In the genomic region with DNA sequence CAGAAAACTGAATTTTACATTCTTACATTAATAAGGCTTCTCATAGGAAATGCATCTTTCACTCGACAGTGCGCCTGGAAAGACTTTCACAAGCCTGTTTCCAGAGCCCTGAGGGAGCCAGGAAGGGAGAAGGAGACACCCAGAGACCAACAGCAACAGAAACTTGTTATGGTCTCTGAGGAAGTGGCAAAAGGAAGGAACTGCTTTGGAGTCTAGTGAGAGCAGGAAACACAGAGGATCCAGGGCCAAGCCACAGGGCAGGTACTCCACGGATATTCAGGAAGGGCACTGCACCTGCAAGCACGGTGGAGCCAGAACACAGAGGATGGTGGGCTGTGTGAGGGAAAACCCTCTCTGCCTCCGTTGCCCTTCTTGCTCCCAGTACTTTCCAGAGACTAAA, we compare ENCODE assay signal across 9 mouse cellular contexts.
DNase-seq lines count a peak whose midpoint lies in the region; ATAC-seq and TF ChIP-seq lines count a peak whose summit lies in the region.
"Had no signal": no experiment of that assay in that cellular context is flagged by ENCODE, and none has a peak within 500 bp of the region (broad histone marks: within the 10 kb centered on the region; RNA-seq: fewer than 3 reads in every experiment).

No protein-coding gene starts in this region.

- H3K9me3 ChIP-seq in heart, embryonic 11.5 days (replicated peaks; ENCODE audit: control insufficient read depth, low read length), result no peaks in the 10 kb centered on the region
- H3K9me3 ChIP-seq in lung, embryonic 14.5 days (ENCODE audit: low read depth, low read length), result no peaks in the 10 kb centered on the region
- H3K9me3 ChIP-seq in liver, postnatal 0 days (ENCODE audit: low read length), result no peaks in the 10 kb centered on the region
- H3K9me3 ChIP-seq: liver, embryonic 12.5 days had no signal

- H3K4me3 ChIP-seq in heart, embryonic 11.5 days (ENCODE audit: low read depth, low read length), result no peak overlapping the region
- no peak overlapping the region for H3K4me3 ChIP-seq in lung, embryonic 14.5 days (ENCODE audit: low read depth, low read length)
- H3K4me3 ChIP-seq in liver, postnatal 0 days (ENCODE audit: low read depth, low read length), result no peak overlapping the region
- H3K4me3 ChIP-seq: liver, embryonic 12.5 days had no signal

- no peaks in the 10 kb centered on the region for H3K4me1 ChIP-seq in heart, embryonic 11.5 days (ENCODE audit: control insufficient read depth, insufficient read depth, low read length)
- H3K4me1 ChIP-seq in lung, embryonic 14.5 days (ENCODE audit: insufficient read depth), result no peaks in the 10 kb centered on the region
- H3K4me1 ChIP-seq in liver, postnatal 0 days (ENCODE audit: insufficient read depth), result no peaks in the 10 kb centered on the region
- H3K4me1 ChIP-seq: liver, embryonic 12.5 days had no signal

- no peak overlapping the region for H3K4me2 ChIP-seq in heart, embryonic 11.5 days
- H3K4me2 ChIP-seq in lung, embryonic 14.5 days, result no peak overlapping the region
- no peak overlapping the region for H3K4me2 ChIP-seq in liver, postnatal 0 days (ENCODE audit: low read depth, low read length)
- H3K4me2 ChIP-seq: liver, embryonic 12.5 days had no signal

- DNase-seq in heart, adult 18-20 months, result peak; percentile 15 to 60
- DNase-seq in thymus, postnatal 25 days, result peak; percentile 22
- DNase-seq in thymus, postnatal 4 days, result no peak
- peak; percentile 33 for DNase-seq in lung, embryonic 14.5 days
- DNase-seq in liver, postnatal 0 days, result no peak
- DNase-seq in cerebellum, postnatal 14 days, result no peak

- H3K36me3 ChIP-seq in heart, embryonic 11.5 days (ENCODE audit: control insufficient read depth, insufficient read depth, low read length), result no peaks in the 10 kb centered on the region
- H3K36me3 ChIP-seq in lung, embryonic 14.5 days (ENCODE audit: insufficient read depth), result no peaks in the 10 kb centered on the region
- H3K36me3 ChIP-seq in liver, postnatal 0 days (replicated peaks; ENCODE audit: insufficient read depth, low read length), result no peaks in the 10 kb centered on the region
- H3K36me3 ChIP-seq: liver, embryonic 12.5 days had no signal

- 71% methylated on average over 5 of the region's 5 CpGs for WGBS in heart, embryonic 11.5 days (ENCODE audit: insufficient replicate concordance)
- WGBS in lung, embryonic 14.5 days, result 69% methylated on average over 5 of the region's 5 CpGs
- 33% methylated on average over 5 of the region's 5 CpGs for WGBS in liver, postnatal 0 days (ENCODE audit: insufficient replicate concordance)

- no peak for TF ChIP-seq CTCF in lung, embryonic 14.5 days (IDR thresholded peaks at IDR 0.05; ENCODE audit: low read depth)
- no peak for TF ChIP-seq CTCF in liver, postnatal 0 days (IDR thresholded peaks at IDR 0.05; ENCODE audit: low read depth)

- no peak overlapping the region for H3K27ac ChIP-seq in heart, embryonic 11.5 days (ENCODE audit: low read depth, low read length)
- no peak overlapping the region for H3K27ac ChIP-seq in lung, embryonic 14.5 days (ENCODE audit: low read depth)
- H3K27ac ChIP-seq in liver, postnatal 0 days (ENCODE audit: low read depth), result no peak overlapping the region
- H3K27ac ChIP-seq: liver, embryonic 12.5 days had no signal

- no peak for TF ChIP-seq EP300 in liver, postnatal 0 days (IDR thresholded peaks at IDR 0.05; ENCODE audit: low read depth)

- H3K9ac ChIP-seq in heart, embryonic 11.5 days (ENCODE audit: low read depth, low read length), result no peak overlapping the region
- no peak overlapping the region for H3K9ac ChIP-seq in lung, embryonic 14.5 days
- no peak overlapping the region for H3K9ac ChIP-seq in liver, postnatal 0 days (replicated peaks)
- H3K9ac ChIP-seq: liver, embryonic 12.5 days had no signal

- no peak for ATAC-seq in heart, embryonic 11.5 days (replicated peaks; ENCODE audit: insufficient number of reproducible peaks, low FRiP score, low TSS enrichment)
- ATAC-seq in lung, embryonic 14.5 days (ENCODE audit: insufficient read depth), result no peak
- no peak for ATAC-seq in liver, postnatal 0 days
- no peak for ATAC-seq in megakaryocyte-erythroid progenitor cell, adult 5-6 weeks (replicated peaks; ENCODE audit: low FRiP score, low TSS enrichment, poor library complexity, severe bottlenecking)
- ATAC-seq: liver, embryonic 12.5 days had no signal

- H3K27me3 ChIP-seq in heart, embryonic 11.5 days (ENCODE audit: control insufficient read depth, insufficient read depth, low read length), result no peaks in the 10 kb centered on the region
- no peaks in the 10 kb centered on the region for H3K27me3 ChIP-seq in lung, embryonic 14.5 days (ENCODE audit: insufficient read depth, low read length)
- H3K27me3 ChIP-seq in liver, postnatal 0 days (ENCODE audit: insufficient read depth, low read length), result no peaks in the 10 kb centered on the region
- H3K27me3 ChIP-seq: liver, embryonic 12.5 days had no signal

Comparison
In these comparisons a context has a peak if more than half of its experiments do, and no peak if none do; other contexts are left out.
1. DNase-seq: peak in heart, adult 18-20 months (2 of 2), thymus, postnatal 25 days (single experiment) and lung, embryonic 14.5 days (single experiment); none in thymus, postnatal 4 days (single experiment), liver, postnatal 0 days (single experiment) and cerebellum, postnatal 14 days (0 of 2).